Mouse (Mus musculus) forebrain, postnatal 0 days (tissue): ENCODE results near the gene H2afj. TPM values are rescaled to one million over a fixed set of nuclear protein-coding genes. Genes with fewer than 3 reads are reported as not detected.
A peak's percentile ranks its signal among the peaks of the same experiment; 100 is the strongest.

ENCODE experiments used
- ATAC-seq: fragments of 200-750 bp; cut with Nextera tagmentation; 2 replicates; pipeline ENCODE4 v1.8.0; 2017; ENCODE audit warnings: mild to moderate bottlenecking, moderate library complexity
- DNase-seq: peaks from one replicate; pipeline ENCODE4 v3.0.0-alpha.2; 2015
- H3K27ac ChIP-seq: fragments of 300-500 bp; sonication (generic); 2 replicates; pipeline ENCODE4 v1.5.1; 2014; ENCODE audit warnings: low read depth, mild to moderate bottlenecking, antibody characterized with exemption, low read length, moderate library complexity, mixed read lengths
- H3K27me3 ChIP-seq: fragments of 300-500 bp; sonication (generic); 2 replicates; pipeline ENCODE4 v1.6.1; 2014; ENCODE audit warnings: mild to moderate bottlenecking, low read length, mixed read lengths; ENCODE audit not compliant: insufficient read depth
- H3K36me3 ChIP-seq: fragments of 300-500 bp; sonication (generic); 2 replicates; pipeline ENCODE4 v1.6.1; 2014; ENCODE audit warnings: mild to moderate bottlenecking, moderate library complexity; ENCODE audit not compliant: insufficient read depth
- H3K4me1 ChIP-seq: fragments of 300-500 bp; sonication (generic); 2 replicates; pipeline ENCODE4 v1.6.1; 2014; ENCODE audit warnings: antibody characterized with exemption; ENCODE audit not compliant: insufficient read depth
- H3K4me2 ChIP-seq: fragments of 300-500 bp; sonication (generic); 2 replicates; pipeline ENCODE4 v1.6.1; 2014; ENCODE audit warnings: low read depth, mild to moderate bottlenecking, moderate library complexity
- H3K4me3 ChIP-seq: fragments of 300-500 bp; sonication (generic); 2 replicates; pipeline ENCODE4 v1.5.1; 2014; ENCODE audit warnings: low read depth, low read length, mixed read lengths
- H3K9ac ChIP-seq: fragments of 300-500 bp; sonication (generic); 2 replicates; pipeline ENCODE4 v1.6.1; 2014; ENCODE audit warnings: mild to moderate bottlenecking
- H3K9me3 ChIP-seq: fragments of 300-500 bp; sonication (generic); 2 replicates; pipeline ENCODE4 v1.6.1; 2016; ENCODE audit warnings: low read length
- CTCF ChIP-seq: sonication (generic); IDR thresholded peaks from 2 replicates; pipeline ENCODE4 v1.5.1; 2016; ENCODE audit warnings: antibody characterized with exemption, control low read depth, low read depth
- WGBS: fragments of 180-500 bp; shearing (Covaris S2); extraction: QIAGEN DNeasy Blood & Tissue Kit; methylation state at CpG from one replicate; pipeline ENCODE4 v1.1.7; 2014; 5-methylcytosine and 5-hydroxymethylcytosine counted together
- microRNA-seq, 2 experiments: library from miRNA; unstranded; fragments of <30 nt; microRNA quantifications; one replicate each; pipeline ENCODE4; 2016
- polyA plus RNA-seq: library from polyadenylated mRNA; unstranded; fragments of >200 nt; fragmentation: Nextera tagmentation; extraction: Ambion mirVana; gene quantifications from 2 replicates; pipeline ENCODE4 v1.2.1, GENCODE M21; 2015
- total RNA-seq: library from RNA; depleted of rRNA; stranded (reverse); fragments of >200 nt; gene quantifications from 2 replicates; pipeline ENCODE4 v1.2.3, GENCODE M21; 2014; rRNA removed

Gene H2afj
- total and polyA plus RNA-seq, 2 experiments from 2014 or later: 31.7 to 119 TPM

DNA sequence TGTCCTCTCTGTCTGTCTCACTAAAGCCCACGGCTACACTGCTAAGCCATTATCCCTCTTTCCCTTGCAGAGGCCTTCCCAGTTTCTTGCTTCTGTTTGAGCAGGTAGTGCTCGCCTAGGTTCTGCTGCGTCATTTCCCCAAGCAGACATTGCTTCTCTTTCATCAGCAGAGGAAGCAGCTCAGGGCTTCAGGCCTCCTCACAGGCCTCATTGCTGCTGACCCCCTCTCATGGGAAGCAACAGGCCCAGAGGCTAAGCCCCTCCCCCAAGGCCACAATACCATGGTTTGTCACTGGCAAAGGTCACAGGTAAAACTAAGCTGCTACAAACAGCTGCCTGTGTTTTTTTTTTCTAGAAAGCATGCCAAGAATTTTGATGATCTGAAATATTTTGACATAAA is 44.7 kb downstream of the H2afj start:
- Histone ChIP-seq H3K4me2 (no peak overlapping the region), H3K4me1 (no peaks in the 10 kb centered on the region), H3K27me3 (no peaks in the 10 kb centered on the region), H3K9ac (no peak overlapping the region), H3K36me3 (no peaks in the 10 kb centered on the region), H3K9me3 (no peaks in the 10 kb centered on the region), H3K4me3 (no peak overlapping the region), H3K27ac (0 out of 2 replicates have a peak overlapping the region, but pooled peaks have one; percentile 50)
- 45% methylated on average over 3 of the region's 3 CpGs for WGBS
- DNase-seq: peak; percentile 21
- TF ChIP-seq CTCF: no peak
- ATAC-seq: no peak; the same call in 1 of the 2 replicates

DNA sequence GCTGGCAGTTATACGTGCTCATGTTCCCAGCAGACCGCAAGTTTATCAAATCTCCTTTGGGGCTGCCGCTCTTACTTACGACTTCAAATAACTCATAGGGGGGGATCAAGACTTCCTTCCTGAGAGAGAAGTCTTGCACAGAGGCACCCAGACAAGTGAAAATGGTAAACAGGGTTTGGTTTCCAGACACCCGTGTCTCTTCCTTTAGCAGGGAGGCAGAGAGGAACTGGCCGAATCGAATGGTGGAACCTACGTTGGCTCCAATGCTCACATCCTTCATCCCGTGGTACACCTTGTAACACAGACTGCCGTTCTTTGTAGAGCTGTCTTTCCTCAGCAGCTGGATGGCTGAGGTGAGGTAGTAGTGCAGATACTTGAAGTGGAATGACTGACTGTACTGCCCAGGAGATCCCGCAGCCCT is 46.3 kb downstream of the H2afj start:
- DNase-seq: no peak
- Histone ChIP-seq H3K4me3 (no peak overlapping the region), H3K27me3 (no peaks in the 10 kb centered on the region), H3K9me3 (no peaks in the 10 kb centered on the region), H3K4me1 (no peaks in the 10 kb centered on the region), H3K27ac (no peak overlapping the region), H3K4me2 (no peak overlapping the region), H3K36me3 (no peaks in the 10 kb centered on the region), H3K9ac (no peak overlapping the region)
- WGBS: 91% methylated on average over 11 of the region's 11 CpGs
- no peak for ATAC-seq
- TF ChIP-seq CTCF: no peak

DNA sequence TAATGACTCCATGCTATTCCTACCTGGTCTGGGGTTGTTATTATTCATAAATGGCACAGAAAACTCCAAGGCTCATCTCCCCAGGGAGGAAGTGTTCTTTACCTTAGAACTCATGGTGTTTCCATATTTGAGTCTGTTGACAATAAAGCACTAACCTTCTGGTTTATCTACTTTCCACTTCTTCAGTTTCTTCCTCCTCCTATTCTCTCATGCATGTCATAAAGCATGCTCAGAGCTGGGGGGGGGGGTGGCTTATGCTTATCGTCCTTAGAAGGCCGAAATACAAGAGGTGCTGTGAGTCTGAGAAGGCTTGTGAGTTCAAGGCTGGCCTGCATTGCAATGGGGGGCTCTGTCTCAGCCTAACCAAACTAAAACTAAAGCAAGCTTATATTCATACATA is 47.1 kb downstream of the H2afj start:
- DNase-seq (no peak), ATAC-seq (no peak)
- no peak overlapping the region for H3K9ac ChIP-seq
- TF ChIP-seq CTCF: no peak
- WGBS: 82% methylated on average over 2 of the region's 2 CpGs
- no peaks in the 10 kb centered on the region for H3K4me1 ChIP-seq
- H3K36me3 ChIP-seq: no peaks in the 10 kb centered on the region
- 0 out of 2 replicates have a peak, but pooled peaks cover under 1% of the 10 kb centered on the region for H3K27me3 ChIP-seq
- no peaks in the 10 kb centered on the region for H3K9me3 ChIP-seq
- H3K4me3 ChIP-seq: no peak overlapping the region
- H3K4me2 ChIP-seq: no peak overlapping the region
- H3K27ac ChIP-seq: no peak overlapping the region

GRCm38 (mm10) chr6:136856071-136856636 is 48.1 kb downstream of the H2afj start:
- WGBS: 57% methylated on average over 14 of the region's 14 CpGs
- H3K27ac ChIP-seq: no peak overlapping the region
- H3K36me3 ChIP-seq: no peaks in the 10 kb centered on the region
- H3K27me3 ChIP-seq: peaks cover 6% of the 10 kb centered on the region; the same call in 1 of the 2 replicates
- no peak overlapping the region for H3K4me2 ChIP-seq
- ATAC-seq (peak; percentile 44; the same call in 1 of the 2 replicates), DNase-seq (no peak)
- H3K4me1 ChIP-seq: no peaks in the 10 kb centered on the region
- TF ChIP-seq CTCF: no peak
- H3K4me3 ChIP-seq: no peak overlapping the region
- no peak overlapping the region for H3K9ac ChIP-seq
- no peaks in the 10 kb centered on the region for H3K9me3 ChIP-seq

DNA sequence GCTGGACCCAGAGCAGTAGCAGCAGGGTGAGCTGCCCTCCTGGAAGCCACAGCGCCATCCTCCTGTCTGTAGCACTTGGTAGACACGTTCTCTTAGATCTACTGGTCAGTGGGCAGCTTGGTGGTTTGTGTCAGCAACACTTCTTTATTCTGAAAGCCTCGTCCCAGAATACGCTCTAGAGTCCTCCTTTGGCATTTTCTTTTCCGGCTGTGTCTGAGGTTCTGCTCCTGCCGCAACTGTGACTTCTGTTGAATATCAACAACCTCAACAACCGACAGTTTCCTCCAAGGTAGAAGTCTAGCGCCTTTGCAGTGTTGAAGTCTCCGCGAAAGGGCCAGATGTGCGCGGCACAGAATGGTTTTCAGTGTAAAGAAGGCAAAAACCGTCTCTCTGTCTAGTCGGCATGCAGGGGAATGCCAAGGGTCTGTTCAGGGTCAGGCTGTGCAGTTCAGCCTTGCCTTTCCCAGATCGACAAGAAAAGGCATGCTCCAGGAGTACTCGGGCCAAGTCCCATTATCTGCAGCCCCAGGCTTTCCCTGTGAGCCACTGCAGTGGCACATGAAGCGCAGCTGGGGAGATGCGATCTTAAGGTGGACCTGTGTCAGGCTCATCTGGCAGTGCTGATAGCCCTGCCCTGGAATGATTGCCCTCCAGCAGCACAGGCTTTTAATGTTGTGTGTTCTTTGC is 49.3 kb downstream of the H2afj start, which contains the start of gene Art4:
Gene Art4, minus strand, starts transcription at position 548 of the 687 bp plus-strand sequence.
- Histone ChIP-seq H3K4me1 (no peaks in the 10 kb centered on the region), H3K9ac (no peak within 1 kb of the TSS), H3K27me3 (peaks cover 6% of the 10 kb centered on the region; the same call in 1 of the 2 replicates), H3K9me3 (no peaks in the 10 kb centered on the region), H3K36me3 (no peaks in the 10 kb centered on the region), H3K27ac (no peak within 1 kb of the TSS), H3K4me3 (no peak within 1 kb of the TSS), H3K4me2 (no peak within 1 kb of the TSS)
- WGBS: 79% methylated on average over 18 of the region's 18 CpGs
- ATAC-seq (no peak), DNase-seq (no peak)
- no peak for TF ChIP-seq CTCF

- Histone ChIP-seq H3K27ac (no peak overlapping the region), H3K4me3 (no peak overlapping the region), H3K27me3 (peaks cover 6% of the 10 kb centered on the region; the same call in 1 of the 2 replicates), H3K36me3 (no peaks in the 10 kb centered on the region), H3K4me2 (no peak overlapping the region), H3K9ac (no peak overlapping the region), H3K4me1 (no peaks in the 10 kb centered on the region), H3K9me3 (no peaks in the 10 kb centered on the region)
- 70% methylated on average over 11 of the region's 11 CpGs for WGBS
- no peak for TF ChIP-seq CTCF
- DNase-seq (no peak), ATAC-seq (no peak)
Observed at GRCm38 (mm10) chr6:136857873-136858260, 49.8 kb downstream of the H2afj start.

GRCm38 (mm10) chr6:136858420-136858819 is 50.4 kb downstream of the H2afj start:
- H3K4me1 ChIP-seq: no peaks in the 10 kb centered on the region
- TF ChIP-seq CTCF: no peak
- no peak for ATAC-seq
- H3K27me3 ChIP-seq: peaks cover 6% of the 10 kb centered on the region; the same call in 1 of the 2 replicates
- no peaks in the 10 kb centered on the region for H3K9me3 ChIP-seq
- no peak overlapping the region for H3K4me2 ChIP-seq
- H3K36me3 ChIP-seq: no peaks in the 10 kb centered on the region
- H3K4me3 ChIP-seq: no peak overlapping the region
- WGBS: 84% methylated on average over 8 of the region's 8 CpGs
- no peak for DNase-seq
- H3K27ac ChIP-seq: no peak overlapping the region
- H3K9ac ChIP-seq: no peak overlapping the region

Small RNAs within 50 kb of the gene (microRNA-seq; reads per million reads assigned to microRNA genes)
- 0 reads per million in 2 experiments for gene Gm44364

Other genes starting within 250 kb of the H2afj start
- 0.19 TPM in 1 of 2 replicates, not detected in the other for gene Plbd1, start 146.3 kb upstream of the H2afj start, total RNA-seq
- gene Plbd1, start 146.3 kb upstream of the H2afj start, polyA plus RNA-seq: 0.26 and 0.40 TPM in 2 replicates
- 0.54 and 0.67 TPM in 2 replicates for gene Gucy2c, start 26.5 kb upstream of the H2afj start, total RNA-seq
- 0.14 and 0.42 TPM in 2 replicates for gene Gucy2c, start 26.5 kb upstream of the H2afj start, polyA plus RNA-seq
- gene Hist4h4, start 3.8 kb upstream of the H2afj start, total RNA-seq: 19.4 and 39.2 TPM in 2 replicates
- gene Hist4h4, start 3.8 kb upstream of the H2afj start, polyA plus RNA-seq: 0.42 and 0.45 TPM in 2 replicates
- 0.92 and 1.9 TPM in 2 replicates for gene BC049715, start 19.4 kb downstream of the H2afj start, total RNA-seq
- 1.1 and 2.1 TPM in 2 replicates for gene BC049715, start 19.4 kb downstream of the H2afj start, polyA plus RNA-seq
- gene Wbp11, start 20.0 kb downstream of the H2afj start, total RNA-seq: 45.8 and 52.5 TPM in 2 replicates
- gene Wbp11, start 20.0 kb downstream of the H2afj start, polyA plus RNA-seq: 67.1 and 87.4 TPM in 2 replicates
- 2.7 and 2.8 TPM in 2 replicates for gene Smco3, start 27.2 kb downstream of the H2afj start, total RNA-seq
- gene Smco3, start 27.2 kb downstream of the H2afj start, polyA plus RNA-seq: 1.5 TPM in 2 replicates
- not detected in 2 replicates for gene Art4, start 49.5 kb downstream of the H2afj start, total RNA-seq
- gene Art4, start 49.5 kb downstream of the H2afj start, polyA plus RNA-seq: 0.13 and 0.23 TPM in 2 replicates
- 31.2 and 32.7 TPM in 2 replicates for gene Mgp, start 67.6 kb downstream of the H2afj start, total RNA-seq
- gene Mgp, start 67.6 kb downstream of the H2afj start, polyA plus RNA-seq: 39.9 and 57.8 TPM in 2 replicates
- 0.19 and 0.77 TPM in 2 replicates for gene Erp27, start 113.9 kb downstream of the H2afj start, total RNA-seq
- gene Erp27, start 113.9 kb downstream of the H2afj start, polyA plus RNA-seq: 0.79 and 0.92 TPM in 2 replicates
- 0.05 and 0.31 TPM in 2 replicates for gene Pde6h, start 115.6 kb downstream of the H2afj start, total RNA-seq
- gene Pde6h, start 115.6 kb downstream of the H2afj start, polyA plus RNA-seq: 0.34 TPM in 1 of 2 replicates, not detected in the other
- 14.9 and 23.0 TPM in 2 replicates for gene Arhgdib, start 133.7 kb downstream of the H2afj start, total RNA-seq
- gene Arhgdib, start 133.7 kb downstream of the H2afj start, polyA plus RNA-seq: 29.3 and 37.5 TPM in 2 replicates